Mouse (Mus musculus): ENCODE data around the gene Myh4.

The Myh4 gene

DNA sequence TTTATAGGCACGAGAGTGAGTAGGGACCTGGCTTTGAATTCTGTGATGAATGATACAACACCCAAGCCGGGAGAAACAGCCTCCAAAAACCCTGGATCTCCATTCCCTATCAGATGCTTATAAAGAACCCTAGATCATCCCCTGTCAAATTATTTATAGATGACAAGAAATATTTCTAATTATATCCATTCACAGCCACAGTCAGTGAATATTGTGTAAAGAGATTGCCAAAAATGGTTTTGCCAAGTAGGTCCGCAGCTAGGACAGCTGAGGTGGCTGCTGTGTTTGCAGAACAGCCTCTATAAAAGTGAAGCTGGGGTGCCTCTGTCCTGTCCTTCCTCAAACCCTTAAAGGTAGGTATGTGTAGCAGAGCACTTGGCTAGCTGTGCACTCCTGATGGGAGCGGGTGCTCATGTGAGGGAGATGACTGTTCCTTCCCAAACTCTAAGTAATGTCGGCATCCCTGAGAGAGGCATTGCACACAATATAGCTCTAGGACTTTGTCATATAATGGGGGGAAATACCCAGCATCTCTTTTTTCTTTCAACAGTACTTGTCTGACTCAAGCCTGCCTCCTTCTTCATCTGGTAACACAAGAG, at the start of gene Myh4:
Gene Myh4, plus strand, starts transcription at position 549 of the 599 bp plus-strand sequence.
- in situ Hi-C loops (cut with MboI; ENCODE audit: low pct_unique_long_range_greater_than_20kb in 1 of 2, low sequenced_read_pairs in 2 of 2, unreplicated experiment in 1 of 2) = no loop called here

GRCm38 (mm10) chr11:67190316-67190715, 47.5 kb upstream of the Myh4 start:
- in situ Hi-C loops (cut with MboI; ENCODE audit: low pct_unique_long_range_greater_than_20kb in 1 of 2, low sequenced_read_pairs in 2 of 2, unreplicated experiment in 1 of 2) = no loop called here

DNA sequence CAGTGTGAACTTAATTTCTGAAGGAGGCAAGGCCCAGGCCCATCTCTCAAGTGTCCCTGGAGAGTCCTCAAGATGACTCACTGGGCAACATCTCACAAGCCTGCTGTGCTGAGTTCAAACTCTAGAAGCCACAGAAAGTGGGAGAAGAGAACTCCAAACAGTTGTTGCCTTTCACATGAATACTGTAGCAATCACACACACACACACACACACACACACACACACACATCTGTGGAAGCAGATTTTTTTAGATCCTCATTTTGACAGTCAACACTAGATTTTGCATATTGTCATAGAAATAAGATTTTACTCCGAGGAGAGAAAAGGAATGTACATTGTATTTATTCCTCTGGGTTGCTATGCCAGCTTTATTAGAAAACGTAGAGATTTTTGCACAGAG, 47.0 kb upstream of the Myh4 start:
- in situ Hi-C loops (cut with MboI; ENCODE audit: low pct_unique_long_range_greater_than_20kb in 1 of 2, low sequenced_read_pairs in 2 of 2, unreplicated experiment in 1 of 2) = no loop called here

GRCm38 (mm10) chr11:67191496-67191895, 46.3 kb upstream of the Myh4 start:
- in situ Hi-C loops (cut with MboI; ENCODE audit: low pct_unique_long_range_greater_than_20kb in 1 of 2, low sequenced_read_pairs in 2 of 2, unreplicated experiment in 1 of 2) = no loop called here

- in situ Hi-C loops (cut with MboI; ENCODE audit: low pct_unique_long_range_greater_than_20kb in 1 of 2, low sequenced_read_pairs in 2 of 2, unreplicated experiment in 1 of 2) = no loop called here
Measured at GRCm38 (mm10) chr11:67199321-67199720, 38.5 kb upstream of the Myh4 start.

GRCm38 (mm10) chr11:67199752-67200151, 38.1 kb upstream of the Myh4 start, which contains the start of gene Myh1:
Gene Myh1, plus strand, starts transcription at chr11:67200052.
- in situ Hi-C loops (cut with MboI; ENCODE audit: low pct_unique_long_range_greater_than_20kb in 1 of 2, low sequenced_read_pairs in 2 of 2, unreplicated experiment in 1 of 2) = no loop called here

DNA sequence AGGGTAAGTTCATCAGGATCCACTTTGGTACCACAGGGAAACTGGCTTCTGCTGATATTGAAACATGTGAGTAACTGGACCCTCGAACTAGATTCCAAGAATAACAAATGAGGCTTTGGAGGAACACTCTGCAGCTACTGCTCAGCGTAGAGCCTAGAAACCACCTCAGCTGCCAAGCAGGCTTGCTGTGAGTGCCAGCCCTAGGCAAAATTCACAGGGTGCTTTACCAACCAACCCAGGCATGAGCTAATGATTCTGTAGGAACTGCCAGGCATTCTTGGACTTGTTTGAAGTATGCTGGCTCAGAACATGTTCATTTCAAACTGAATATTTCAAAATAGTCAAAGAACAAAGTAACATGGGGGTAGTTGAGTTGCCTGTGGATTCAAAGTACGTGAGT, 33.1 kb upstream of the Myh4 start:
- in situ Hi-C loops (cut with MboI; ENCODE audit: low pct_unique_long_range_greater_than_20kb in 1 of 2, low sequenced_read_pairs in 2 of 2, unreplicated experiment in 1 of 2) = no loop called here

- in situ Hi-C loops (cut with MboI; ENCODE audit: low pct_unique_long_range_greater_than_20kb in 1 of 2, low sequenced_read_pairs in 2 of 2, unreplicated experiment in 1 of 2) = no loop called here
Measured at GRCm38 (mm10) chr11:67221803-67222202, 16.0 kb upstream of the Myh4 start.

DNA sequence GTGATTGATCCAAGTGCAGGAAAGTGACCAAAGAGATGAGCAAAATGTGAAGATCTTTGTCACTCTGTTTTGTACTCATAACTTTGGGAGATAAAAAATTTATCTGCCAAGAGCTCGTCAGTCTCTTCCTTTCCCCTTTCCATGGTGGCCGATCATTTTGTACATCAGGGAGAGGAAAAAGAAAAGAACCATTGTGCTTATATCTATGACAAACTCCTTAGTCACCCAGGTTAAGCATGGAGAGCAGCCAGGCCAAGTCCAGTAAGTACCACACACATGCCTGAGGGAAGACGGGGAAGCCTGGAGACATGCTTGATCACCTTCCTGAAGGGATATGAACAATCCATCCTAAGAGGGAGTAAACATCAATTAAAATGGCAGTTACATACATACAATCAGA, 13.4 kb upstream of the Myh4 start:
- in situ Hi-C loops (cut with MboI; ENCODE audit: low pct_unique_long_range_greater_than_20kb in 1 of 2, low sequenced_read_pairs in 2 of 2, unreplicated experiment in 1 of 2) = no loop called here

GRCm38 (mm10) chr11:67228731-67229130, 9.1 kb upstream of the Myh4 start:
- in situ Hi-C loops (cut with MboI; ENCODE audit: low pct_unique_long_range_greater_than_20kb in 1 of 2, low sequenced_read_pairs in 2 of 2, unreplicated experiment in 1 of 2) = no loop called here

GRCm38 (mm10) chr11:67229166-67229565, 8.7 kb upstream of the Myh4 start:
- in situ Hi-C loops (cut with MboI; ENCODE audit: low pct_unique_long_range_greater_than_20kb in 1 of 2, low sequenced_read_pairs in 2 of 2, unreplicated experiment in 1 of 2) = no loop called here

- in situ Hi-C loops (cut with MboI; ENCODE audit: low pct_unique_long_range_greater_than_20kb in 1 of 2, low sequenced_read_pairs in 2 of 2, unreplicated experiment in 1 of 2) = no loop called here
Measured at GRCm38 (mm10) chr11:67229946-67230345, 7.9 kb upstream of the Myh4 start.

GRCm38 (mm10) chr11:67235639-67236358, 2.0 kb upstream of the Myh4 start:
- in situ Hi-C loops (cut with MboI; ENCODE audit: low pct_unique_long_range_greater_than_20kb in 1 of 2, low sequenced_read_pairs in 2 of 2, unreplicated experiment in 1 of 2) = no loop called here

DNA sequence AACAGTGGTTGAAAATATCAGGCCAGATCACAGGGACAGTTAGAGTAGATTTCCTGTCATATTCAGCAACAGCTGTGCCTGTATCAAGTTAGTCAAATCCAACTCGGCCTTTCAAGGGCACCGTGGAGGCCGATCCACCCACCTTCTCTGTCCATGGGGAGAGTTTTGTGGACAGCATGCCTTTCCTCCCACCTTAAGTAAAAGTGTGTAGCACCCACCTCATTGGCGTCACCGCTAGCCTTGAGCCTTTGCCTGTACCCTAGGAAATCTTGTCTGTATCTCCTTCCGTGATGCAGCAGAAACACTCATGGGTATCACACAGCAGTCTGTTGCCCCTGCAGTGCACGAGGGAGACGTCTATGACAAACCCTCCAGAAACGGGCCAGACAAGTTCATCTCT, 1.0 kb upstream of the Myh4 start:
- in situ Hi-C loops (cut with MboI; ENCODE audit: low pct_unique_long_range_greater_than_20kb in 1 of 2, low sequenced_read_pairs in 2 of 2, unreplicated experiment in 1 of 2) = no loop called here

GRCm38 (mm10) chr11:67241051-67241450, 3.2 kb downstream of the Myh4 start:
- in situ Hi-C loops (cut with MboI; ENCODE audit: low pct_unique_long_range_greater_than_20kb in 1 of 2, low sequenced_read_pairs in 2 of 2, unreplicated experiment in 1 of 2) = no loop called here

DNA sequence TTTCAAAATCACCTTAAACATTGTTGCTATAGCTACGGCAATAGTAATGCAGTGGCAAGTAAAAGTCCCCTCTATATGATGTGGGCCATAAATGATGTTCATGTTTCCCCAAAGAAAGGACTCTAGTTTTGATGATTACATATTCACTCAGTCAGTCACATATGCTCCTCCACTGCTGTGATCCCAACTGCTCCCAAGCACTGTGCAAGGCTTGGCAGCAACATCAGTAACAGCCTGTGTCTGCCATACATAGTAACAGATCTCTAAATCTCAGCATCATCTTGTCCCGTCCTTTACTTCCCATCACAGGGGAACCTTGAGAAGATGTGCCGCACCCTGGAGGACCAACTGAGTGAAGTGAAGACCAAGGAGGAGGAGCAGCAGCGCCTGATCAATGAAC, 15.9 kb downstream of the Myh4 start:
- in situ Hi-C loops (cut with MboI; ENCODE audit: low pct_unique_long_range_greater_than_20kb in 1 of 2, low sequenced_read_pairs in 2 of 2, unreplicated experiment in 1 of 2) = no loop called here

GRCm38 (mm10) chr11:67257048-67257447, 19.2 kb downstream of the Myh4 start:
- in situ Hi-C loops (cut with MboI; ENCODE audit: low pct_unique_long_range_greater_than_20kb in 1 of 2, low sequenced_read_pairs in 2 of 2, unreplicated experiment in 1 of 2) = no loop called here

GRCm38 (mm10) chr11:67260956-67261355, 23.1 kb downstream of the Myh4 start:
- in situ Hi-C loops (cut with MboI; ENCODE audit: low pct_unique_long_range_greater_than_20kb in 1 of 2, low sequenced_read_pairs in 2 of 2, unreplicated experiment in 1 of 2) = no loop called here

DNA sequence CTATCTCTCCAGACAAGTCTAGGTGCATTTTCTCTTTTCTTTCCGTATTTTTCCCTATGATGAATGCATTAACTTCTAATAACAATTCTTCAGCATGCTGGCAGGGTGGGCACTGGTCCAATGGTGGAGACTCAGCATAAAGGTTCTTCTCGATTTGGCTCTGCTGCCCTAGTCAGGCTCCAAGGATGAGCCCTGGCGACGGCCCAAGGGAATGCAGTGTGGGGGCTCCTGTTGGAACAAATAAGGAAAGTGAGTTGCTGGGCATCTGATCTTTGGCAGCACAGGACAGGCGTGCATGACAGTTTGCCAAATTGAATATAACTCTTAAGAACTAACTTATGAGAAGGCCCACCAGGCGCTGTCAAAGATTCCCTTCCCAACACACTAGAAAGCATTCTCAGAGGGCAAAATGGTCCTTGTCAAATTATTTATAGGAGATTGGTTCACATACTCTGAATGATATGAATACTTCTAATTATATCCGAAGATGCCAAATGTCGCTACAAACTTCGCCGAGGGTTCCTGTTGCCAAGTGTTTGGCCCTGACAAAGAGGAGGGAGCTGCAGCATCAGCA, 38.9 kb downstream of the Myh4 start, which contains the start of gene Myh8:
Gene Myh8, plus strand, starts transcription at position 524 of the 574 bp plus-strand sequence.
- in situ Hi-C loops (cut with MboI; ENCODE audit: low pct_unique_long_range_greater_than_20kb in 1 of 2, low sequenced_read_pairs in 2 of 2, unreplicated experiment in 1 of 2) = no loop called here

GRCm38 (mm10) chr11:67293440-67293839, 55.6 kb downstream of the Myh4 start:
- in situ Hi-C loops (cut with MboI; ENCODE audit: low pct_unique_long_range_greater_than_20kb in 1 of 2, low sequenced_read_pairs in 2 of 2, unreplicated experiment in 1 of 2) = no loop called here

Measured in mouse embryonic stem cell (cell line).